Mouse (Mus musculus) embryonic facial prominence, embryonic 13.5 days (tissue): ENCODE measurements at regions not wholly inside any gene's neighbourhood (a gene's known extent, or its start where the extent isn't known, plus 50 kb on each side); places are given as distances from the start of the nearest gene placed in this dataset.

Experiments
- ATAC-seq: fragments of 200-750 bp; cut with Nextera tagmentation; 2 replicates; pipeline ENCODE4 v1.8.0; 2017; ENCODE audit warnings: low read depth; ENCODE audit not compliant: insufficient number of reproducible peaks, insufficient read depth, low FRiP score, low TSS enrichment
- H3K27ac ChIP-seq: fragments of 300-500 bp; sonication (generic); 2 replicates; pipeline ENCODE4 v1.5.1; 2015; ENCODE audit warnings: moderate library complexity, mild to moderate bottlenecking, inconsistent platforms
- H3K27me3 ChIP-seq: fragments of 300-500 bp; sonication (generic); 2 replicates; pipeline ENCODE4 v1.6.1; 2015; ENCODE audit warnings: mild to moderate bottlenecking, inconsistent platforms
- H3K36me3 ChIP-seq: fragments of 300-500 bp; sonication (generic); 2 replicates; pipeline ENCODE4 v1.6.1; 2015; ENCODE audit warnings: mild to moderate bottlenecking, inconsistent platforms
- H3K4me1 ChIP-seq: fragments of 300-500 bp; sonication (generic); 2 replicates; pipeline ENCODE4 v1.6.1; 2015; ENCODE audit warnings: inconsistent platforms
- H3K4me2 ChIP-seq: fragments of 300-500 bp; sonication (generic); 2 replicates; pipeline ENCODE4 v1.6.1; 2015; ENCODE audit warnings: moderate library complexity, mild to moderate bottlenecking, inconsistent platforms
- H3K4me3 ChIP-seq: fragments of 300-500 bp; sonication (generic); 2 replicates; pipeline ENCODE4 v1.5.1; 2015; ENCODE audit warnings: mild to moderate bottlenecking, inconsistent platforms
- H3K9ac ChIP-seq: fragments of 300-500 bp; sonication (generic); 2 replicates; pipeline ENCODE4 v1.6.1; 2015; ENCODE audit warnings: mild to moderate bottlenecking, inconsistent platforms
- H3K9me3 ChIP-seq: fragments of 300-500 bp; sonication (generic); 2 replicates; pipeline ENCODE4 v1.6.1; 2016; ENCODE audit warnings: inconsistent platforms
- WGBS: fragments of 180-500 bp; shearing (Covaris S2); methylation state at CpG from one replicate; pipeline ENCODE4 v1.1.7; 2015; ENCODE audit warnings: mixed read lengths; 5-methylcytosine and 5-hydroxymethylcytosine counted together

- Histone ChIP-seq H3K27me3 (no peaks in the 10 kb centered on the region), H3K36me3 (no peaks in the 10 kb centered on the region), H3K9me3 (no peaks in the 10 kb centered on the region), H3K4me1 (0 out of 2 replicates have a peak, but pooled peaks cover 4% of the 10 kb centered on the region), H3K9ac (no peak overlapping the region), H3K27ac (no peak overlapping the region), H3K4me3 (no peak overlapping the region), H3K4me2 (no peak overlapping the region)
- whole genome bisulfite sequencing = 87% methylated on average over 2 of the region's 2 CpGs
- ATAC-seq = no peak
Observed at GRCm38 (mm10) chr2:107964841-107965240, 674.4 kb downstream of the Kcna4 start.

GRCm38 (mm10) chr2:107965336-107966306 lies 675.2 kb downstream of the Kcna4 start:
- no peaks in the 10 kb centered on the region for H3K9me3 ChIP-seq
- H3K27ac ChIP-seq = no peak overlapping the region
- H3K4me3 ChIP-seq = no peak overlapping the region
- no peak overlapping the region for H3K9ac ChIP-seq
- 0 out of 2 replicates have a peak, but pooled peaks cover 4% of the 10 kb centered on the region for H3K4me1 ChIP-seq
- 63% methylated on average over 7 of the region's 7 CpGs for WGBS
- no peaks in the 10 kb centered on the region for H3K36me3 ChIP-seq
- no peak overlapping the region for H3K4me2 ChIP-seq
- no peak for ATAC-seq
- no peaks in the 10 kb centered on the region for H3K27me3 ChIP-seq

GRCm38 (mm10) chr2:107968526-107968925 lies 678.1 kb downstream of the Kcna4 start:
- Histone ChIP-seq H3K9me3 (no peaks in the 10 kb centered on the region), H3K4me3 (no peak overlapping the region), H3K27me3 (no peaks in the 10 kb centered on the region), H3K36me3 (no peaks in the 10 kb centered on the region), H3K4me2 (no peak overlapping the region), H3K9ac (no peak overlapping the region), H3K4me1 (0 out of 2 replicates have a peak, but pooled peaks cover 4% of the 10 kb centered on the region), H3K27ac (no peak overlapping the region)
- no peak for ATAC-seq
- 33% methylated on average over 2 of the region's 2 CpGs for WGBS

- H3K9me3 ChIP-seq = no peaks in the 10 kb centered on the region
- no peak overlapping the region for H3K27ac ChIP-seq
- 88% methylated on average over 2 of the region's 2 CpGs for WGBS
- no peak overlapping the region for H3K4me3 ChIP-seq
- ATAC-seq = no peak
- 0 out of 2 replicates have a peak, but pooled peaks cover 4% of the 10 kb centered on the region for H3K4me1 ChIP-seq
- H3K27me3 ChIP-seq = no peaks in the 10 kb centered on the region
- H3K4me2 ChIP-seq = no peak overlapping the region
- no peak overlapping the region for H3K9ac ChIP-seq
- no peaks in the 10 kb centered on the region for H3K36me3 ChIP-seq
Observed at GRCm38 (mm10) chr2:107969526-107969925, 679.1 kb downstream of the Kcna4 start.

- no peaks in the 10 kb centered on the region for H3K36me3 ChIP-seq
- no peaks in the 10 kb centered on the region for H3K4me1 ChIP-seq
- H3K9me3 ChIP-seq = no peaks in the 10 kb centered on the region
- 66% methylated on average over 4 of the region's 4 CpGs for WGBS
- no peak for ATAC-seq
- H3K27ac ChIP-seq = no peak overlapping the region
- no peak overlapping the region for H3K9ac ChIP-seq
- no peak overlapping the region for H3K4me3 ChIP-seq
- no peaks in the 10 kb centered on the region for H3K27me3 ChIP-seq
- H3K4me2 ChIP-seq = no peak overlapping the region
Observed at GRCm38 (mm10) chr2:107973528-107973927, 683.1 kb downstream of the Kcna4 start.

GRCm38 (mm10) chr2:107994831-107995230 lies 704.4 kb downstream of the Kcna4 start:
- no peak overlapping the region for H3K9ac ChIP-seq
- no peak overlapping the region for H3K27ac ChIP-seq
- WGBS = 66% methylated on average over 6 of the region's 6 CpGs
- no peaks in the 10 kb centered on the region for H3K4me1 ChIP-seq
- H3K27me3 ChIP-seq = no peaks in the 10 kb centered on the region
- H3K4me3 ChIP-seq = no peak overlapping the region
- no peak for ATAC-seq
- no peaks in the 10 kb centered on the region for H3K36me3 ChIP-seq
- no peak overlapping the region for H3K4me2 ChIP-seq
- H3K9me3 ChIP-seq = no peaks in the 10 kb centered on the region

- no peak overlapping the region for H3K4me3 ChIP-seq
- WGBS = 83% methylated on average over 3 of the region's 3 CpGs
- no peaks in the 10 kb centered on the region for H3K9me3 ChIP-seq
- no peak for ATAC-seq
- H3K27me3 ChIP-seq = no peaks in the 10 kb centered on the region
- no peak overlapping the region for H3K4me2 ChIP-seq
- H3K9ac ChIP-seq = no peak overlapping the region
- no peak overlapping the region for H3K27ac ChIP-seq
- H3K36me3 ChIP-seq = no peaks in the 10 kb centered on the region
- H3K4me1 ChIP-seq = no peaks in the 10 kb centered on the region
Observed at GRCm38 (mm10) chr2:108011534-108011933, 721.1 kb downstream of the Kcna4 start.

GRCm38 (mm10) chr2:108023206-108023605 lies 732.8 kb downstream of the Kcna4 start:
- H3K4me3 ChIP-seq = no peak overlapping the region
- no peak overlapping the region for H3K27ac ChIP-seq
- WGBS = 54% methylated on average over 3 of the region's 3 CpGs
- H3K36me3 ChIP-seq = no peaks in the 10 kb centered on the region
- ATAC-seq = no peak
- H3K9me3 ChIP-seq = no peaks in the 10 kb centered on the region
- no peak overlapping the region for H3K9ac ChIP-seq
- no peaks in the 10 kb centered on the region for H3K4me1 ChIP-seq
- H3K4me2 ChIP-seq = no peak overlapping the region
- H3K27me3 ChIP-seq = no peaks in the 10 kb centered on the region

GRCm38 (mm10) chr2:108030657-108031056 lies 740.2 kb downstream of the Kcna4 start:
- 89% methylated on average over 2 of the region's 2 CpGs for WGBS
- Histone ChIP-seq H3K4me2 (no peak overlapping the region), H3K9ac (no peak overlapping the region), H3K9me3 (no peaks in the 10 kb centered on the region), H3K4me1 (no peaks in the 10 kb centered on the region), H3K27me3 (no peaks in the 10 kb centered on the region), H3K4me3 (no peak overlapping the region), H3K27ac (no peak overlapping the region), H3K36me3 (no peaks in the 10 kb centered on the region)
- ATAC-seq = no peak

- Histone ChIP-seq H3K27ac (no peak overlapping the region), H3K4me1 (no peaks in the 10 kb centered on the region), H3K36me3 (no peaks in the 10 kb centered on the region), H3K4me2 (no peak overlapping the region), H3K4me3 (no peak overlapping the region), H3K27me3 (no peaks in the 10 kb centered on the region), H3K9ac (no peak overlapping the region), H3K9me3 (no peaks in the 10 kb centered on the region)
- ATAC-seq = no peak
- 70% methylated on average over 3 of the region's 3 CpGs for WGBS
Observed at GRCm38 (mm10) chr2:108032301-108033013, 742.0 kb downstream of the Kcna4 start.

GRCm38 (mm10) chr2:108033328-108034182 lies 743.1 kb downstream of the Kcna4 start:
- H3K27ac ChIP-seq = no peak overlapping the region
- no peak overlapping the region for H3K9ac ChIP-seq
- ATAC-seq = no peak
- WGBS = 68% methylated on average over 8 of the region's 8 CpGs
- H3K27me3 ChIP-seq = no peaks in the 10 kb centered on the region
- no peaks in the 10 kb centered on the region for H3K9me3 ChIP-seq
- H3K4me1 ChIP-seq = no peaks in the 10 kb centered on the region
- no peaks in the 10 kb centered on the region for H3K36me3 ChIP-seq
- no peak overlapping the region for H3K4me2 ChIP-seq
- no peak overlapping the region for H3K4me3 ChIP-seq
